Mouse (Mus musculus) lung, postnatal 0 days (tissue): ENCODE measurements at regions not wholly inside any gene's neighbourhood (a gene's known extent, or its start where the extent isn't known, plus 50 kb on each side); places are given as distances from the start of the nearest gene placed in this dataset.

ENCODE experiments used
- CTCF ChIP-seq: IDR thresholded peaks from 2 replicates; pipeline ENCODE4 v1.5.1; 2016; ENCODE audit warnings: antibody characterized with exemption, mild to moderate bottlenecking
- EP300 ChIP-seq: IDR thresholded peaks from 2 replicates; pipeline ENCODE4 v1.6.1; 2016; ENCODE audit warnings: antibody characterized with exemption, mild to moderate bottlenecking, control low read depth

GRCm38 (mm10) chr3:50761766-50762165 lies 318.4 kb upstream of the Slc7a11 start:
- no peak for TF ChIP-seq CTCF
- TF ChIP-seq EP300, result no peak
